Mouse (Mus musculus) neural tube, embryonic 10.5 days (tissue): ENCODE results near the gene Ptgir.

Source experiments
- DNase-seq: peaks from one replicate; pipeline ENCODE4 v3.0.0-alpha.2; 2017; ENCODE audit warnings: low spot score; ENCODE audit errors: extremely low spot score

Gene Ptgir

DNA sequence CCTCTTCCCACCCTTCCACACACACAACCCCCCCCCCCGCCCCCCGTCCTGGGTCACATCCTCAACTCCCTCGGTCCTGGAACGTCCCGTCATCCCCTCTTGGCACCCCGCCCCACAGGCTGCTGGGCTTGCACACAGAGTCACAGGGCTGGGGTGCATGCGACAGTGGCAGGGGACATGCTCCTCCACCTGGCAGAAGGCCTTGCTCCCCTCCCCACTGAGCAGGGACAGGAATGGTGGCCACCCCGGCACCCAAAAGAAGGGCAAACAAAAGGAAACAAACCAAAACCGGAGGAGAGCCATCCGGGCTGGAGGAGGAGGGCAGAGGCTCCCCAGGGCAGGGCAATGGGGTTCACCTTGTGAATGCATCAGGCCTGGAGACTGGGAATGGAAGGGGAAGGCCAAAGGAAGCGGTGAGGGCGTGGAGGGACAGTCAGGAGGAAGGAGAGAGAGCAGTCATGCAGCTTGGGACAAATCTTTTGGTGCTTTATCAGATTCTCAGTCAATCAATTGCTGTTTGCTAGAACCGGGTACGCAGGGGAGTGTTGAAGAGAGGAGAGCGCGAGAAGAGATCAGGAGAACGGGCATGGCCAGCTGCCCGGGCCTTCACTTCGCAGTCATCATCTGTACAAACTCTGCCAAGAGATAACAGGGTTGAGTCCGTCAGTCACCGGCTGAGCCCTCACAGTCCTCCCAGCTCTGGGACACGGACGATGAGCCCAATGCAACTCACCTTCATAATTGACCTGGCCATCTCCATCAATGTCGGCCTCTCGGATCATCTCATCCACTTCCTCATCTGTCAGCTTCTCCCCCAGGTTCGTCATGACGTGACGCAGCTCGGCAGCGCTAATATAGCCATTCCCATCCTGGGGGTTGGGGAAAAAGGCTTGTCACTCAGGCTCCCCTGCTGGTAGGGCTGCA lies 10.3 kb downstream of the Ptgir start:
- DNase-seq, result no peak

DNA sequence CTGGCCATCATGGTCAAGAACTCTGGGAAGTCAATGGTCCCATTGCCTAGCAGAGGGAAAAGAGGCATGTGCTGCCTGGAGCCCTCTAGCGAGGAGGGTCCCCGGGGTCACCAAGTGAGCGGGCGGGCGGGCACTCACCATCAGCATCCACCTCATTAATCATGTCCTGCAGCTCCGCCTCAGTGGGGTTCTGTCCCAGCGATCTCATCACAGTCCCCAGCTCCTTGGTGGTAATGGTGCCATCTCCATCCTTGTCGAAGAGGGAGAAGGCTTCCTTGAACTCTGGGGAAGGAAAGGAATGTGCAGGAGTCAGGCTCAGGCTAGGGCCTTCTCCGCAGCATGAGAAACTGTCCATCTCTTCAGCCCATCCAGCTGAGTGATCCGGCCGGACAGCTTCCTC lies 11.2 kb downstream of the Ptgir start:
- DNase-seq, result no peak

DNA sequence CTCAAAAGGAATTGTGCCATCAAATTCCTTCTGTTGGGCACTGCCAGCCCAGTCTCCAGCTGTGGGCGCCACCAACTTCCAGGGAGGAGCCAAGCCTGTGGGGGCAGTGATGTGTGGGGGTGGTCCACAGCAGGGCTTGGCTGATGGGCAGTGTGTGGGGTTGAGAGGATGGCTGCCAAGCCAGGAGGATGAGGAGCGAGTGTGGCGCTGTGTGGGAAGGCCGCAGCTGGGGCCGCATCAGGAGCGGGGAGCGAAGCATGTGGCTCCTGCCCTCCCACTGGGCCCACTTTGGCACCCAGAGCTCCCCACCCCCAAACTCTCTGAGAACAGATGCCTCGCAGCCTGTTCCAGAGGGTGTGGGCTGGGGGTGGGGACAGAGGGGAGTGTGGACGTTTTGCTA lies 11.7 kb downstream of the Ptgir start:
- DNase-seq, result no peak

DNA sequence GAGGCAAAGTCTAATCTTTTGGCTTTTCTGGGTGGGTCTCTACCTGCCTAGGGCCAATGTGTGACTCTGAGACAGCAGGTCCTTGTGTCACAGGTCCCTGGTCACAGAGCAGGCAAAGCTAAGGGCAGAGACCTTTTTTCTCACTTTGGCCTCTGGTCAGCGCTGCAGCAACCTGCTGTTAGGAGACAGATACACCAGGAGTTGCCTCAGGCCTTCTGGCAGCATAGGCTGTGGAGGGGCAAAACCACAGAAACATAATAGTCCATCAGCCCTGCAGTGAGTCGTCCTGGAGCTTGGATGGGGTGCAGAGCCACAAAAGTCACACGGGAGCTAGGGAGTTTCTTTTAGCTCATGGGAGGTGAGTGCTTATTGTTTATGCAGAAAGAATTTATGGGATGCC lies 12.4 kb downstream of the Ptgir start:
- DNase-seq, result no peak

DNA sequence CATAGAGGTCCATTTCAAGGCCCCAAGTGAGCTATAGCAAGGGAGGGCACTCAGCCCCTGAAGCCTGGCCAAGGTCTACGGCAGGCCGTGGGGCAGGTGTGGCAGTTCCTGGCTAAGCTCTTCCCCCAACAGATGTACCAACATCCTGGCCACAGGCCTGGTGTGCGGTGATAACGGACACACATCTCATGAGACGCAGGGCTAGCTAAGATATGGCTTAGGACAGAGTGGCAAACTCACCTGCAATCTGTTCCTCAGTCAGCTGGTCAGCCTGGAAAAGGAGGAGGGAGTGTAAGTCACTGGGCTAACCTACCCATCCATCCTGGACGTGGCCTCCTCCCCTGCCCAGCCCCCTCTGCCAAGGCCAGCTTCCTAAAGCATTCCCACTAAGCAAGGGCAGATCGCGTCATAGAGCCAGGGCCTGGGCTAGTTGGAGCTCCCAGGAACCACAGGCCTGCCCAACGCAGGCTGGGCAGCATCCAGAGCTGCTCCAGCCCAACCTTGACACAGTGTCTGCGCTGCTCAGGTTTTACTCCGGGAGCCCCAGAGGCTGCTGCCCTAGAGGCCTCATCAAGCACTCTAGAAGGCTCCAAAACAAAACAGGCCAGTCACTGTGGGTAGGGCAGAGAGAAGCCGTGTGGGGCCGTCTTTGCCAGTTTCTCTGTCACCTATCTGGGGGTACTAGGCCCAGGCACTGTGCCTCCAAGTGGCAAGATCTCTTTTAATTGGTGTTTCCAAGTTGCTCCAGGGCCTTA lies 13.3 kb downstream of the Ptgir start:
- DNase-seq, result no peak

DNA sequence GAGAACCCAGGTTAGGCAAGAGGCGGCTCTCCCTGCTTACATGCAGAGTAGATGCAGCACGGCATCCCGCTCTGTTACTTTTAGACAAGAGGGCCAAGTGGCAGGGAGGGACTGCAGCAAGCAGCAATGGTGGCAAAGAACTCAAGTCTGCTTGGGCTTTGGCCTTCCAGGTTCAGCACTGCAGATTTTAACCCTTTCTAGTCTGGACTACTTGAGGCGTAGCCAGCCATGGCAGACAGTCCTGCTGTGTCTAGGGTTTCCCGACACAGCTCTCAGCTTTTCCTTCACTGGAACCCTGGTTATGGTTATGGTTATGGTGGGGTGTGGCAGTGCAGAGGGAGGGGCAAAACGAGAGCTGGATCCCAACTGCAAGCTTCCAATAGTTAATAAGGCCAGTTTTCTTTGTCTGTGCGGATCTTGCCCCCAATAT lies 13.9 kb downstream of the Ptgir start:
- DNase-seq, result no peak

DNA sequence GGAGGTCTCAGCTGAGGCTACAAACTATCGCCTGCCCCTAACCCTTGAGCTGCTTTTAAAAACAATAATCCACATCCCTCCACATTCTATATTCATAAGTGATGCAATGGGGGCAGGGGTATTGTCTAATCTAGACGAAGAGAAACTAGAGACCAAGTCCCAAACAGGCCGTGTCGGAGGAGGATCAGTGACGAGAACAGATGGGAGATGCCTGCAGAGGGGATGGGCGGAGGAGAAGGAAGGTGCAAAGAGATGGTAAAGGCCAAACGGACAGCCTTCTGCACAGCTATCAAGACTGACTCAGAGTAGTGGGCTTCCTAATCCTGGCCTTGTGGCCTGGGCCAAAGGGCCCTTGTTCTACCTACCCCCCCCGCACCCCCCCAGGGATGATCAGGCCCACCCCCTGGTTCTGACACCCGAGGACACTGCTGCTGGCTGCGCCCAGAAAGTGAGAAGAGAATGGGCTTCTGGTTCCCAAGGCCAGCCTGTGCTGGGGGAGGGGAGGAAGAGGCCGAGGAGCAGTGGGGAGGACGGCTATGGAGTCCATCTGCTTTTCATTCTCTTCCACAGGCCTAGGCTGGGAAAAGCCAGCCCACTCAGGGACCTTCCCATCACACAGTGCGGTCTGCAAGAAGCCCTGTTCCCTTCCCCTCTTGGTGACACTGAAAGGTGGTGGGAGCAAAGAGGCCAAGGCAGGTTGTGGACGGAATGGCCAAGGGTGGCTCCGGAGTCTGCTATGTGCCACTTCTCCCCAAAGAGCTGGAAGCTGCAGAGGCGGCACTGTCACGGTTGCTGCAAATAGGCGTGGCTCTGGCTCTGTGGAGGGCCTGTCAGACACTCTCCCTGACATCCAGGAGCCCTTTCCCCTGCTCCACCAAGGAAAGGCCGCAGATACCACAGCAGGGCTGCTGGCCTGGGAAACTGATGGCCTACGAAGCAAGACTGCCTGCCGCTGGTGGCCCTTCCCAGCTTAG lies 14.8 kb downstream of the Ptgir start:
- peak; percentile 51 for DNase-seq

DNA sequence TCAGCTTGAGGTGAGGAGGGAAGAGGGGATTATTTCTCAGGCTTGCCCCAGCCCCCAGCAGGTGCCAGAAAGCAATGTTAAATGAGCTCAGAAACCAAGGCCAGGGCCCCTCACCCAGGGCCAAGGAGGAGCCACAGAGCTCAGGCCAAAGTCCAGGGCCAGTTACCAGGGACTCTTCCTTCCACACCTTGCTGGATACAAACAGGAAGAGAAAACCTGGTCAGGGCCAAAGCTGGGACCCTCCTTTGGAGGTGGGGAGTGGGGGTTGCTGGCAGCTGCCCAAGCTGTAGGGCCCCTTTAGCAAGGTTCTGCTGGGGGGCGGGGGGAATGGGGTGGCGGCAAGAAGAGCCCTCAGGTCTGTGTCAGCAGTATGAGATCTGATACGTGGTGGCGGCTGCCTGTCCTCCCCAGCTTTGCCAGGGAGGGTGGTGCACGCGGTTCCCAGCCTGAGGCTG lies 15.6 kb downstream of the Ptgir start:
- DNase-seq, result no peak

DNA sequence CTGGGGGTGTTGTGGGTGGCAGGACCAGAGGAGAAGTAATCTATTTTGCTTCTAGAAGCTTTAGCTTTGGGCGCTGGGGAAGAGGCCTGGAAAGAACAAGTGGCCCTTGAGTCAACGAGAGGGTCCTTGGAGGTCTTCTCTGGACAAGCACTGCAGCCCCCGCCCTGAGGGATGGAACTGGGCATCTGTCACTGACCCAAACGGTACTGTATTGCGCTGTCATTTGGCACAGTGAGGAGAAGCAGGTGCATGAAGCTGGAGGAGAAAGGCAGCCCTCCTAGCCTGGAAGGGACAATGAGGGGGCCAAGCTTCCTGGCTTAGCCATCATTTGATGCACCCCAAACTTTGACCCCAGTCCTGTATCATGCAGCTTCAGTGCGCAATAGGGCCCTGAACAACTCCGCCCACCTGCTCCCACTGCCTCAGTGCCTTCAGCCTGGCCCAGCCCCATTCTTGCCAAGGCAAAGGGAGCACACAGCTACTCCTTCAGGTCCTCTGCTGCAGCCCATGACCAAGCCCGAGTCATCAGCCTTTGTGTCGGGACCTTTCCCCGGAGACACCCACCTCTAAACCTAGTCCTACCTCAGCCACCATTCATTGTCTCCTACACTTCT lies 16.2 kb downstream of the Ptgir start:
- DNase-seq, result no peak

DNA sequence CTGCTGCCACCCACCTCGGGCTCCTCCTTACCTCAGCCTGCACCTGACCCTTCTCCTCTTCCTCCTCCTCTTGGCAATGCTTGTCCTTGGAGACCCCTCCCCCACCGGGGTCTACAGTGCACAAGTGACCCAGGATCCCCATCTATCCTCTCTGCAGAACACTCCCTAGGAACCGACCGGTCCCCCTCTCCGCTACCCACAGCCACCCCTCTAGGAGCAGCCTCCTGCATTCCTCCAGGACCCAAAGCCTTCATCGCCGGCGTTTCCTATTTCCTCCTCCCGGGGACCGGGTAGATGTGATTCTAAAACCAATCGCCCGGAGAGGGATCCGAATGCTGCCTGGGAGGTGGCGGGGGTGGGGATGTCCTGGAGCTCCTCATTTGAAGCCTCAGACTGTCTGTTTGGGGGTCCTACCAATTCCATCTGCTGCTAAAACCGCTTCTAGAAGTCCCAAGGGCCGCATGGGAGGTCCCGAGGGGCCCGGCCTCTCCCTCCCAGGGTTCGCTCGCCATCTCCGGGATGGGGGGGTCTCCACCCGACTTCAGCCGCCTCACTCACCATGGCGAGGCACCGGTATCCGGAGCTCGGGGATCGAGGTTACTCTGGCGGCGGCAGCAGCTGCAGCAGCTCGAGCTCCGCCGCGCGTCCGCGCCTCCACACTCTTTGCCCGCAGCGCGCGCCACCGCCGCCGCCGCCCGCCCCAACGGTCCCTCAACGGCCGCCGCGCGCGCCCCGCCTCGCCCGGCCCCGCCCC lies 17.2 kb downstream of the Ptgir start:
- no peak for DNase-seq

DNA sequence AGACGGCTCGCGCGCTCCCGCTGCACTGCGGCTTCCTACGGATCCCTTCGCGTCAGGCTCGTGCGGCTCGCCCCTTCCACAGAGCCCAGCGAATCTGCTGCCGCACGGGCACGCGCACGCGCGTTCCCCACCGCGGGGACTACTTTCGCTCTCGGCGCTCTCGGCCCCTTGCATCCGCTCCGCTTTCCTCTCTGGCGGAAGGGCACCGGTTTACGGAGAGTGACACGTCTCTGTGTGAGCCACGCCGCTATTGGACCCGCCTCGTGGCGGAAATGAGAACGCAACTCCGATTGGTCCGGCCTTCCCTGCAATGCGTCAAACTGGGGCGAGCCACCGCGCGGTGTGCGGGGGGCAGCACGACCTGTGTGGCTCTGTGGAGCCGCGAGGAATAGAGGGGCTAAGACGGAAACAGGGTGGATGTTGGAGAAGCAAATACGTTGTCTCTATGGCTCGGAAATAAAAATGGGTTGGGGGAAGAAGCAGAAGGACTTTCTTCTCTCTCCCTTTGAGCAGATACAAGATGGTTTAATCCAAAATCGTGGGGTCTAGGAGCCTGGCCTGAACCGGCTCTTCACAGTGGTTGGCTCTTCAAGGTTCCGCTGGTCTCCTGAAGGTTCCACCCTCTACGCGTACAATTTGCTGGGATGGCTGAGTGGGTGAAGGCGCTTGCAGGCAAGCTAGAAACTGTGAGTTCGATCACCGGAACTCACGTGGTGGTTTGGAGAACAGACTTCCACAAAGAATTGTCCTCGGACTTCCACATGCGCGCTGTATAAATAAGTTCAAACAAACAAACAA lies 17.9 kb downstream of the Ptgir start, which contains the start of gene Calm3:
TSS of gene Calm3 (minus strand) at position 78 of the 798 bp plus-strand sequence.
- DNase-seq, result peak; percentile 100

DNA sequence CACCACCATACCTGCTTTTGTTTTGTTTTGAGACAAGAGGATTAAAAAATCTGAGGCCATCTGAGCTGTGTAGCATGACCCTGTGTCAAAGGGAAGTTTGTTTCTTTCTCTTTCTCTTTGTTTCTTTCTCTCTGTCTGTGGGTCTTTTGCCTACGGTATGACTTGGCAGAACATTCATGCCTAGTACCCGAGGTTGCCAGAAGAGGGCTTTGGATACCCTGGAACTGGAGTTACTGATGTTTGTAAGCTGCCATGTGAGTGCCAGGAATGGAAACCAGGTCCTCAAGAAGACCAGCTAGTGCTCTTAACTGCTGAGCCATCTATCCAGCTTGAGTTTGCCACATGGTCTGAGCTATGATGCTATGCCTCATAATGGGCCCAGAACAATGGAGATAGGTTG lies 22.1 kb downstream of the Ptgir start:
- no peak for DNase-seq

DNA sequence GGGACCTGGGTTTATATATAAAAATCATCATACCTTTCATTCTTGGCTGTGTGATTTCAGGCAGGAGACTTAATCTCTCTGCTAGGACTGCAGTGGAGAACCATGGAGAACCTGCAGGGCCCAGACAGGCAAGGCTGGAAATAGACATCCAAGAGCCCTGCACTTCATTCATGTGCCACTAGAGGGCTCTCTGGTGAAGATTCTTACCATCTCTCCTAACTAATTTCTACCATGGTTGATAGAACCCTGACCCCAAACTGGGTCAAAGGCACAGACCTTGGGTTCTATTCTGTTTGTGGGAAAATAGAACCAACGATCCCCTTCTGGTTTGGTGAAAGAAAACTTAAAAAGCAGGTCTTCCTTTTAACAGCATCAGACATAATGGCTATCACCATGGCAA lies 24.6 kb downstream of the Ptgir start:
- DNase-seq, result peak; percentile 73

DNA sequence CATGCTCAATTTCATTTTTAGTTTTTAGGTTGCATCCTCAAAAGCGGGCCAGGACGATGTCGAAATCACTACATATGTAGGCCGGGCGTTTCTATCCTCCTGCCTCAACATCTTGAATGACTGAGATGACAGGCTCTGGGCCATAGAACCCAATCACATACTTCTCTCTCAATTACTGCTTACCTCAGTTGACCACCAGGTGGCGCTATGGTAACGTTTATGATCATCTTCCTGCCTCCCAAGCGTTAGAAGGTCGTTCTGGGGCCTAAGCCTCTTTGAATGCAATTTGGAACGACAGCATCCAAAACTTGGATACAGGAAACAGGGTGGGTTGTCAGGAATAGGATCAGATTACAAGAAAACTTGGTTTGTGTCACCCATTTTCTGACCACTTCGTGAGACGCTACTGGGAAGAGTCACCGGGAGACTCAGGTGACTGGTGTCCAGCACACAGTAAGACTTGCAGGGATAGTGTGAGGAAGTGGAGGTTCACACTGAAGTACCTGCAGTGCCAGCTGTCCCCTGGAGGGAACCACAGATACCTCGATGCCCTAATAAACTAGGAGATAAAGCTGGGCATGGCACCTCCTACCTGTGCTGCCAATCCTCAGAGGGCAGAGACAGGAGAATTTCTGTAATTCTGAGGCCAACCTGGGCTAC lies 25.8 kb downstream of the Ptgir start:
- DNase-seq, result peak; percentile 88

DNA sequence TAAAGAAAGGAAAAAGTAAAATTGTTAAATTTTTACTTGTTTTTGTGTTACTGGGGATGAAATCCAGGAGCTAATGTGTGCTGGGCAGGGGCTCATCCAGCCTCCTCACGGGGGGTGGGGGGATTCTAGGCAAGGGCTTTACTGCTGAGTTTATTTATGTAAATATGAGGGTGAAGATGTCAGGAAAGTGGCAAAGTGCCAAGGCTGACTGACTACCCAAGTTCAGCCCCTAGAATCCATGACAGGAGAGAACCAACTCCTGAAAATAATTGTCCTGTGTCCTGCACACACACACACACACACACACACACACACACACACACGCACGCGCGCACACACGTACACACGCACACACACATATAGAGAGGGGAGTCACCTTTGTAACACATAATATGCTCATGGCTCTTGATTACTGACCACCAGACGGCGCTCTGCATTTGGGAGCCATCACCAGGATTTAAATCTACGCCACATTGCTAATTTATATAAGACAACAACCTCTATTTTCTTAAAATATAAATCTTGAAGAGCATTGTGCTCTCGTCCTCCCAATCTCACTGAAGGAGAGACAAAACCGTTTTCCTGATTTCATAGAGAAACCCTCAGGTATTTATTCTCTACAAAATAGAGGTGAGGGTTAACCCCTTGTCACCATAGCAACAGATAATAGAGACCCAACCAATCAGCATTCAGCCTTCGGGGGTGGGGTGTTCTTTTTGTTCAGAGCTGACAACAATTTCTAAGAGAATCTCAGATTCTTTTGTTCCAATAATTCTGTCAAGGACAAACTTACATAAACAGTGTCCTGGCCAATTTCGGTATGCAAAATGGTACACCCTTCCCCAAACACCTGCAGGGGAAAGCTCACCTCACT lies 26.7 kb downstream of the Ptgir start:
- no peak for DNase-seq

DNA sequence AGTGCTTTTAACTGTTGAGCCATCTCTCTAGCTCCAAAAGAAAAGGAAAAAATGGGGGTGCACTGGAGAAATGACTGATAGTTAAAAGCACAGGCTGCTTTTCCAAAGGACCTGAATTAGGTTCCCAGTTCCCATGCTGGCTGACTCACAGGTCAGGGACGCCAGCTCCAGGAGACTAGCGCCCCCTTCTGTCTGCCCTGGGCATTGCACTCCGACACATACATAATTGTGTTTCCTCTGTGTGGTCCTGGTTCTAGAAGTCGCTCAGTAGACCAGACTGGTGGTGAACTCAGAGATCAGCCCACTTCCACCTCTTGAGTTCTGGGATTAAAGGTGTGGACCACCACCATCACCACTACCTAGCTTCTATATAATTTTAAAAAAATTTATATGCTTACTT lies 31.0 kb downstream of the Ptgir start:
- no peak for DNase-seq

DNA sequence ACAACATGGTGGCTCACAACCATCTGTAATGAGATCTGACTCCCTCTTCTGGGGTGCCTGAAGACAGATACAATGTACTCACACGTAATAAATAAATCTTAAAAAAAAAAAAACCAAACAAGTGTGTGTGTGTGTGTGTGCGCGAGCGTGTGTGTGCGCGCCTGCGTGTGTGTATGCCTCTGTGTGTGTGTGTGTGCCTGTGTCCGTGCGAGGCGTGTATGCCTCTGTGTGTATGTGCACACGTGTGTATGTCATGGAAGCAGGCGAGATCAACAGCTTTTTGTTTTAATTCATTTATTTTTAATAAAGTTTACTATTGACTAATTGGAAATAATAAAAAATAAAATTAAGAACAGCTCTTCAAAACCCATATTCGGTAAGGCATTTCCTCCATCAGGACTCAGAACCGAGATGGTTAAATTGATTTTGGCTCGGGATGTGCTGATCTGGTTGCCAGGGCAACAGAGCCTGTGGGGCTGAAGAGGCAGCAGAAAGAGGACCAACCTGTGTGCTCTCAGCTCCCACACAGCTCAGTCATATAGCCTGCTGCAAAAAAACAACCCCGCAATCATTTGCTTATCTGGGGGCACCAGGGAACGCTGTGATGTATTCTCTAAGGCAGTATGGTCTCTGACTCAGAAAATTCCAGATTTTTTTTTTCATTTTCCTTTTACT lies 32.0 kb downstream of the Ptgir start:
- no peak for DNase-seq
